Mouse (Mus musculus) limb, embryonic 11.5 days (tissue): ENCODE measurements around the gene Zfp692. TPM values are rescaled to one million over a fixed set of nuclear protein-coding genes. Genes with fewer than 3 reads are reported as not detected.
A peak's percentile ranks its signal among the peaks of the same experiment; 100 is the strongest.
"Not testable (repeated sequence)": the region's sequence is repeated elsewhere in the genome, so short reads cannot be mapped to it uniquely, and the experiment has no call there.

ENCODE experiments used
- ATAC-seq: fragments of 200-750 bp; cut with Nextera tagmentation; 2 replicates; pipeline ENCODE4 v1.8.0; 2017; ENCODE audit warnings: low read depth; ENCODE audit not compliant: insufficient number of reproducible peaks, low FRiP score, low TSS enrichment
- DNase-seq: peaks from one replicate; pipeline ENCODE4 v3.0.0-alpha.2; 2015; ENCODE audit warnings: low spot score
- H3K27ac ChIP-seq: fragments of 300-500 bp; sonication (generic); replicated peaks from 2 replicates; pipeline ENCODE4 v1.5.1; 2014; ENCODE audit warnings: low read depth, mild to moderate bottlenecking, low read length
- H3K27me3 ChIP-seq: fragments of 300-500 bp; sonication (generic); 2 replicates; pipeline ENCODE4 v1.6.1; 2014; ENCODE audit warnings: mild to moderate bottlenecking, low read length, mixed read lengths; ENCODE audit not compliant: control insufficient read depth, insufficient read depth
- H3K36me3 ChIP-seq: fragments of 300-500 bp; sonication (generic); 2 replicates; pipeline ENCODE4 v1.6.1; 2014; ENCODE audit warnings: mild to moderate bottlenecking, low read length, moderate library complexity, mixed read lengths; ENCODE audit not compliant: control insufficient read depth, insufficient read depth
- H3K4me1 ChIP-seq: fragments of 300-500 bp; sonication (generic); 2 replicates; pipeline ENCODE4 v1.6.1; 2014; ENCODE audit warnings: low read length, mixed read lengths; ENCODE audit not compliant: control insufficient read depth, insufficient read depth
- H3K4me2 ChIP-seq: fragments of 300-500 bp; sonication (generic); 2 replicates; pipeline ENCODE4 v1.6.1; 2014; ENCODE audit warnings: low read depth, mild to moderate bottlenecking, moderate library complexity; ENCODE audit not compliant: severe bottlenecking
- H3K4me3 ChIP-seq: fragments of 300-500 bp; sonication (generic); 2 replicates; pipeline ENCODE4 v1.5.1; 2014; ENCODE audit warnings: low read depth, low read length
- H3K9ac ChIP-seq: fragments of 300-500 bp; sonication (generic); 2 replicates; pipeline ENCODE4 v1.6.1; 2014; ENCODE audit warnings: mild to moderate bottlenecking, low read length
- H3K9me3 ChIP-seq: fragments of 300-500 bp; sonication (generic); 2 replicates; pipeline ENCODE4 v1.6.1; 2016; ENCODE audit warnings: low read length; ENCODE audit not compliant: control insufficient read depth
- WGBS: fragments of 180-500 bp; shearing (Covaris S2); extraction: QIAGEN DNeasy Blood & Tissue Kit; methylation state at CpG from one replicate; pipeline ENCODE4 v1.1.7; 2014; 5-methylcytosine and 5-hydroxymethylcytosine counted together
- polyA plus RNA-seq: library from polyadenylated mRNA; unstranded; fragments of >200 nt; fragmentation: Nextera tagmentation; extraction: Ambion mirVana; gene quantifications from 2 replicates; pipeline ENCODE4 v1.2.1, GENCODE M21; 2014

Zfp692 gene
- polyA plus RNA-seq, 1 experiment from 2014 or later = 14.2 TPM

GRCm38 (mm10) chr11:58301837-58302754 is 4.8 kb upstream of the Zfp692 start:
- ATAC-seq = peak; percentile 87
- under 1% methylated on average over 36 of the region's 36 CpGs for WGBS
- H3K4me3 ChIP-seq = peak overlapping the region; percentile 55

GRCm38 (mm10) chr11:58302774-58303445 is 4.0 kb upstream of the Zfp692 start:
- Histone ChIP-seq H3K9ac (peak overlapping the region; percentile 55), H3K27me3 (no peaks in the 10 kb centered on the region), H3K4me1 (peaks cover 2% of the 10 kb centered on the region; the same call in 1 of the 2 replicates), H3K36me3 (no peaks in the 10 kb centered on the region), H3K9me3 (no peaks in the 10 kb centered on the region), H3K4me3 (peak overlapping the region; percentile 55), H3K4me2 (peak overlapping the region; percentile 51), H3K27ac (peak overlapping the region; percentile 65)
- ATAC-seq (peak; percentile 51), DNase-seq (no peak)
- WGBS = under 1% methylated on average over 26 of the region's 26 CpGs

More at GRCm38 (mm10) chr11:58301837-58302754, 4.8 kb upstream of the Zfp692 start:
- Histone ChIP-seq H3K9me3 (no peaks in the 10 kb centered on the region), H3K36me3 (no peaks in the 10 kb centered on the region), H3K27ac (peak overlapping the region; percentile 65), H3K27me3 (no peaks in the 10 kb centered on the region), H3K9ac (peak overlapping the region; percentile 55), H3K4me1 (no peaks in the 10 kb centered on the region), H3K4me2 (peak overlapping the region; percentile 51)
- peak; percentile 100 for DNase-seq

- WGBS = 38% methylated on average over 7 of the region's 7 CpGs
- ATAC-seq (no peak), DNase-seq (no peak)
- Histone ChIP-seq H3K4me1 (peaks cover 4% of the 10 kb centered on the region; the same call in 1 of the 2 replicates), H3K36me3 (no peaks in the 10 kb centered on the region), H3K27ac (no peak overlapping the region), H3K4me3 (no peak overlapping the region), H3K27me3 (no peaks in the 10 kb centered on the region), H3K4me2 (peak overlapping the region; percentile 29; the same call in 1 of the 2 replicates), H3K9me3 (no peaks in the 10 kb centered on the region), H3K9ac (no peak overlapping the region)
Measured at GRCm38 (mm10) chr11:58303594-58303993, 3.3 kb upstream of the Zfp692 start.

GRCm38 (mm10) chr11:58305299-58305698 is 1.6 kb upstream of the Zfp692 start:
- H3K4me1 ChIP-seq, H3K9me3 ChIP-seq, H3K27me3 ChIP-seq, ATAC-seq, H3K27ac ChIP-seq, H3K4me3 ChIP-seq, H3K36me3 ChIP-seq, H3K9ac ChIP-seq, DNase-seq, H3K4me2 ChIP-seq: not testable (repeated sequence)
- WGBS = 92% methylated on average over 8 of the region's 8 CpGs

GRCm38 (mm10) chr11:58307411-58308080 is 677 bp downstream of the Zfp692 start:
- peak; percentile 69 for ATAC-seq
- Histone ChIP-seq H3K36me3 (no peaks in the 10 kb centered on the region; the same call in 1 of the 2 replicates), H3K27me3 (no peaks in the 10 kb centered on the region), H3K9ac (peak overlapping the region; percentile 65), H3K27ac (no peak overlapping the region), H3K4me1 (peaks cover 4% of the 10 kb centered on the region; the same call in 1 of the 2 replicates), H3K4me2 (peak overlapping the region; percentile 88), H3K4me3 (peak overlapping the region; percentile 41), H3K9me3 (no peaks in the 10 kb centered on the region)
- under 1% methylated on average over 42 of the region's 42 CpGs for WGBS
- peak; percentile 76 for DNase-seq

GRCm38 (mm10) chr11:58308661-58309060 is 1.8 kb downstream of the Zfp692 start:
- DNase-seq = no peak
- 91% methylated on average over 9 of the region's 9 CpGs for WGBS
- H3K9me3 ChIP-seq = no peaks in the 10 kb centered on the region

GRCm38 (mm10) chr11:58314069-58314468 is 7.2 kb downstream of the Zfp692 start:
- Histone ChIP-seq H3K27me3 (no peaks in the 10 kb centered on the region), H3K9ac (no peak overlapping the region), H3K4me2 (no peak overlapping the region), H3K4me3 (no peak overlapping the region), H3K4me1 (no peaks in the 10 kb centered on the region), H3K9me3 (no peaks in the 10 kb centered on the region), H3K36me3 (no peaks in the 10 kb centered on the region; the same call in 1 of the 2 replicates), H3K27ac (no peak overlapping the region)
- 88% methylated on average over 6 of the region's 6 CpGs for WGBS
- no peak for ATAC-seq
- DNase-seq = no peak

More at GRCm38 (mm10) chr11:58308661-58309060, 1.8 kb downstream of the Zfp692 start:
- H3K4me3 ChIP-seq = no peak overlapping the region
- no peaks in the 10 kb centered on the region for H3K27me3 ChIP-seq
- no peak overlapping the region for H3K9ac ChIP-seq
- H3K36me3 ChIP-seq = no peaks in the 10 kb centered on the region; the same call in 1 of the 2 replicates
- ATAC-seq = no peak
- peaks cover 4% of the 10 kb centered on the region; the same call in 1 of the 2 replicates for H3K4me1 ChIP-seq
- H3K27ac ChIP-seq = no peak overlapping the region
- no peak overlapping the region for H3K4me2 ChIP-seq
